ENCODE assay signal across 26 mouse cellular contexts in the genomic region with DNA sequence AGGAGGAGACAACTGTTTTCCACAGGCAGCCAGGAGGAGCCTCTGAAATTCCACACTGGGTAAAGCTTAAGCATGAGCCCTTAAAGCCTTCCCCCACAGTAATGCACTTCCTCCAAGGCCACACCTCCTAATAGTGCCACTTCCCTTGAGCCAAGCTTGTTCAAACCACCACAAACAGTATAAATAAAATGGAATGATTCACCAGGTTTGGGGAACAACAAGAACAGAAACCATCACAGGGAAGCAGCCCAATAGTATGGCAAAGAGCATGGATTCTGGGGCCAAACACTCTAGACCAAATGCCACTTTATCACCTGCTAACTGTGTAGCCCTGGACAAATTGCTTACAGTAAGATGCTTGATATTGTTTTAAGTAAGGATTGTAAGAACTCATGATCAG. TPM values are rescaled to one million over a fixed set of nuclear protein-coding genes. Genes with fewer than 3 reads are reported as not detected.
DNase-seq lines count a peak whose midpoint lies in the region; ATAC-seq lines count a peak whose summit lies in the region.
"Had no signal": no experiment of that assay in that cellular context is flagged by ENCODE, and none has a peak within 500 bp of the region (broad histone marks: within the 10 kb centered on the region; RNA-seq: fewer than 3 reads in every experiment).

No protein-coding gene starts in this region.

- no peak overlapping the region for H3K9ac ChIP-seq in forebrain, embryonic 15.5 days (replicated peaks)
- H3K9ac ChIP-seq: embryonic facial prominence, embryonic 12.5 days; forebrain, embryonic 13.5 days had no signal

- H3K9me3 ChIP-seq in forebrain, embryonic 15.5 days: no peaks in the 10 kb centered on the region
- H3K9me3 ChIP-seq: forebrain, embryonic 13.5 days had no signal

- H3K4me2 ChIP-seq in forebrain, embryonic 15.5 days (replicated peaks): no peak overlapping the region
- H3K4me2 ChIP-seq: embryonic facial prominence, embryonic 12.5 days; forebrain, embryonic 13.5 days had no signal

- H3K4me1 ChIP-seq in forebrain, embryonic 15.5 days: no peaks in the 10 kb centered on the region
- H3K4me1 ChIP-seq: forebrain, embryonic 13.5 days had no signal

- no peaks in the 10 kb centered on the region for H3K27me3 ChIP-seq in forebrain, embryonic 15.5 days
- H3K27me3 ChIP-seq: CH12.LX; embryonic facial prominence, embryonic 12.5 days; forebrain, embryonic 13.5 days; Patski had no signal

- no peak overlapping the region for H3K27ac ChIP-seq in forebrain, embryonic 15.5 days (replicated peaks)
- H3K27ac ChIP-seq: embryonic facial prominence, embryonic 10.5 days; embryonic facial prominence, embryonic 12.5 days; forebrain, embryonic 13.5 days had no signal

- peak; percentile 58 for ATAC-seq in granulocyte monocyte progenitor cell, adult 5-6 weeks (replicated peaks; ENCODE audit: poor library complexity, severe bottlenecking)
- ATAC-seq in megakaryocyte progenitor cell, adult 5-6 weeks (replicated peaks; ENCODE audit: poor library complexity): peak; percentile 50
- no peak for ATAC-seq in forebrain, embryonic 15.5 days (replicated peaks)
- ATAC-seq: activated CD4-positive, CD25-positive, alpha-beta regulatory T cell, adult 4 months; CD4-positive, CD25-positive, alpha-beta regulatory T cell, adult 4 months; forebrain, embryonic 13.5 days; forebrain, embryonic 16.5 days; Patski had no signal

- H3K4me3 ChIP-seq in forebrain, embryonic 15.5 days: no peak overlapping the region
- H3K4me3 ChIP-seq: embryonic facial prominence, embryonic 10.5 days; embryonic facial prominence, embryonic 12.5 days; forebrain, embryonic 13.5 days had no signal

- DNase-seq in heart, adult 11 months: peak; percentile 84
- no peak for DNase-seq in heart, postnatal 4 days
- no peak for DNase-seq in urinary bladder, adult 2 months (ENCODE audit: low spot score)
- DNase-seq: adrenal gland, adult 8-10 months; adrenal gland, postnatal 14 days; adrenal gland, postnatal 36 days; B cell, adult 2 months; cerebellum, adult 11 months; cerebellum, adult 18-20 months; cerebellum, adult 8-10 months; cerebellum, adult 9-11 months; cerebellum, postnatal 14 days; cerebellum, postnatal 36 days had no signal

- no peaks in the 10 kb centered on the region for H3K36me3 ChIP-seq in forebrain, embryonic 15.5 days
- H3K36me3 ChIP-seq: embryonic facial prominence, embryonic 10.5 days; embryonic facial prominence, embryonic 12.5 days; G1E had no signal

RNA-seq across cellular contexts. Expression of gene Cd38, which starts 20.8 kb away (rescaled TPM):
- 1 to 10 TPM; 9.3 to 9.6 TPM for total RNA-seq in heart, postnatal 4 days (2021)
- total RNA-seq in granulocyte monocyte progenitor cell, adult 5-6 weeks (2014; fragmentation: Nextera tagmentation): not detected in 2 replicates
- total RNA-seq in granulocyte monocyte progenitor cell, adult 5-6 weeks (2017): 0.26 TPM in 1 of 2 replicates, not detected in the other
- total RNA-seq in megakaryocyte progenitor cell, adult 5-6 weeks (2015): 0.22 TPM in 1 of 2 replicates, not detected in the other
- 0.10 TPM in 1 of 2 replicates, not detected in the other for total RNA-seq in megakaryocyte progenitor cell, adult 5-6 weeks (2017)
- 9.9 and 10.2 TPM in 2 replicates for polyA plus RNA-seq in urinary bladder, adult 2 months (2012; rRNA removed)
- polyA plus RNA-seq in forebrain, embryonic 15.5 days (2015; fragmentation: Nextera tagmentation; extraction: Ambion mirVana): 1.6 and 1.8 TPM in 2 replicates
- polyA plus RNA-seq: G1E had no signal

RNA-seq across cellular contexts. Expression of gene Fbxl5, which starts 26.1 kb away (rescaled TPM):
- total RNA-seq in heart, postnatal 4 days (2021): 10 to 100 TPM; 35.7 to 37.8 TPM
- total RNA-seq in granulocyte monocyte progenitor cell, adult 5-6 weeks (2014; fragmentation: Nextera tagmentation): 31.2 and 47.8 TPM in 2 replicates
- 46.3 and 61.3 TPM in 2 replicates for total RNA-seq in granulocyte monocyte progenitor cell, adult 5-6 weeks (2017)
- 34.7 and 37.2 TPM in 2 replicates for total RNA-seq in megakaryocyte progenitor cell, adult 5-6 weeks (2015)
- total RNA-seq in megakaryocyte progenitor cell, adult 5-6 weeks (2017): 35.6 and 47.4 TPM in 2 replicates
- 45.2 and 48.5 TPM in 2 replicates for polyA plus RNA-seq in urinary bladder, adult 2 months (2012; rRNA removed)
- 71.9 and 75.7 TPM in 2 replicates for polyA plus RNA-seq in forebrain, embryonic 15.5 days (2015; fragmentation: Nextera tagmentation; extraction: Ambion mirVana)

RNA-seq across cellular contexts. Expression of gene Bst1, which starts 28.9 kb away (rescaled TPM):
- total RNA-seq in heart, postnatal 4 days (2021): 1 to 10 TPM in 1 of 2 experiments, under 1 TPM in 1; 0.71 to 2.1 TPM
- 1.8 TPM in 1 of 2 replicates, not detected in the other for total RNA-seq in granulocyte monocyte progenitor cell, adult 5-6 weeks (2014; fragmentation: Nextera tagmentation)
- total RNA-seq in granulocyte monocyte progenitor cell, adult 5-6 weeks (2017): 0.46 and 1.0 TPM in 2 replicates
- total RNA-seq in megakaryocyte progenitor cell, adult 5-6 weeks (2015): 0.37 and 1.1 TPM in 2 replicates
- 1.9 and 2.8 TPM in 2 replicates for total RNA-seq in megakaryocyte progenitor cell, adult 5-6 weeks (2017)
- 3.0 and 3.3 TPM in 2 replicates for polyA plus RNA-seq in urinary bladder, adult 2 months (2012; rRNA removed)
- polyA plus RNA-seq in forebrain, embryonic 15.5 days (2015; fragmentation: Nextera tagmentation; extraction: Ambion mirVana): not detected in 2 replicates
- polyA plus RNA-seq: CD4-positive, CD25-positive, alpha-beta regulatory T cell, adult 4 months; forebrain, embryonic 11.5 days; forebrain, embryonic 13.5 days; forebrain, embryonic 16.5 days; G1E had no signal

Comparison
In these comparisons a context has a peak if more than half of its experiments do, and no peak if none do; other contexts are left out.
1. RNA of gene Cd38, which starts 20.8 kb away (total RNA-seq): 9.3 to 9.6 TPM in heart, postnatal 4 days; 0.26 TPM in granulocyte monocyte progenitor cell, adult 5-6 weeks and 0.10 to 0.22 TPM in megakaryocyte progenitor cell, adult 5-6 weeks; every median in the first group is over 4 times any median in the second.